ENCODE assay signal across 1 mouse cellular context in the genomic region with DNA sequence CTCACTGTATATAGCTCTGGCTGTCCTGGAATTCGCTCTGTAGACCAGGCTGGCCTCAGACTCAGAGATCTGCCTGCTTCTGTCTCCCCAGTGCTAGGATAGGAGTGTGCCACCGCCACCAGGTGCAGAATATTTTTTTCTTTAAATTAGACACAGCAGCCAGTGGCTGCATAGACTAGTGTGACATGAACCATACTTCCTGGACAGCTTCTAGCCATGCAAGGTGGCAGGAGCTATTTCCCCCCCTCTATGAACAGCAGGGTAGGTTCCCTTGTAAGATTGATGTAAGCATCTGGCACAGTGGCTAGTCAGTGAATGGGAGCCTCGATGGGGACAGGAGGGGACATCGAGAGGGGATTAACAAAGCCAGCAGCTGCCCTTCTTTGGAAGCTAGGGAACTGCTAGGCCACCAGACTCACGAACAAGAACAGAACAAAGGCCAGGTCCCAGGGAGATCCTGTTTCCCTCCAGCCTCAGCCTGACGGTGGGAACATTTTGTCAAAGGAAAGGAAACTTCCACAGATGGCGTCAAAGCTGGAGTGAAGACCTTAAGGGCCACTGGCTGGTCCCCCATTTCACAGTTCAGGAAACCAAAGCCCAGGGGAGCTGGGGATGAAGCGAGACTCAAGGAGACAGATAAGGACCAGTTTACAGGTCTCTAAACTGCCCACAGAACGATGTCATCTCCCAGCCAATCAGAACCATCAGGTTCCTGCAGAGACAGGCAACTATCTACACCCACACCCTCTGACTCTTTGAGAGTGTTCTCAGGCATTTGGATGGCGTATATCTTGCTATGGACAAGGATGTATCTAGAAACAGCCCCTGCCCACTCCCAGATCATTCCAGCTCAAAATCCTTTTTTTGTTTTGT.
TF ChIP-seq lines count a peak whose summit lies in the region.

No protein-coding gene starts in this region.

TF ChIP-seq in MEL, 35 proteins besides CTCF, POLR2A, EP300 and RAD21 (continued from another document):
- TF ChIP-seq SIN3A (IDR thresholded peaks at IDR 0.05; ENCODE audit: low read length) (peak; percentile 45; the same call in 1 of the 2 replicates), E2F4 (IDR thresholded peaks at IDR 0.05; ENCODE audit: borderline replicate concordance, low read depth, low read length) (no peak), ETS1 (IDR thresholded peaks at IDR 0.05; ENCODE audit: low read depth, low read length) (peak; percentile 59), RCOR1 (IDR thresholded peaks at IDR 0.05; ENCODE audit: low read depth, low read length) (peak; percentile 71), KAT2A (conservative IDR thresholded peaks at IDR 0.05; ENCODE audit: low read depth, low read length) (no peak), USF1 (IDR thresholded peaks at IDR 0.05; ENCODE audit: low read depth, low read length) (no peak), MXI1 (IDR thresholded peaks at IDR 0.05; ENCODE audit: low read depth, low read length) (no peak), UBTF (IDR thresholded peaks at IDR 0.05; ENCODE audit: borderline replicate concordance, insufficient read depth, low read depth, low read length) (no peak), BHLHE40 (IDR thresholded peaks at IDR 0.05; ENCODE audit: borderline replicate concordance, low read depth, low read length) (no peak), GATA1 (IDR thresholded peaks at IDR 0.05; ENCODE audit: low read depth, low read length) (peak; percentile 76), SMC3 (IDR thresholded peaks at IDR 0.05; ENCODE audit: low read depth, low read length) (no peak), NRF1 (IDR thresholded peaks at IDR 0.05; ENCODE audit: insufficient read depth, low read depth, low read length, poor library complexity, severe bottlenecking) (no peak), HCFC1 (IDR thresholded peaks at IDR 0.05; ENCODE audit: low read depth, low read length) (no peak)
